Mouse (Mus musculus) urinary bladder, postnatal 10 days (tissue): ENCODE data around the gene Gpc6.

Experiments
- DNase-seq: peaks from one replicate; pipeline ENCODE4 v3.0.0; 2022; ENCODE audit warnings: low spot score

Gene Gpc6

DNA sequence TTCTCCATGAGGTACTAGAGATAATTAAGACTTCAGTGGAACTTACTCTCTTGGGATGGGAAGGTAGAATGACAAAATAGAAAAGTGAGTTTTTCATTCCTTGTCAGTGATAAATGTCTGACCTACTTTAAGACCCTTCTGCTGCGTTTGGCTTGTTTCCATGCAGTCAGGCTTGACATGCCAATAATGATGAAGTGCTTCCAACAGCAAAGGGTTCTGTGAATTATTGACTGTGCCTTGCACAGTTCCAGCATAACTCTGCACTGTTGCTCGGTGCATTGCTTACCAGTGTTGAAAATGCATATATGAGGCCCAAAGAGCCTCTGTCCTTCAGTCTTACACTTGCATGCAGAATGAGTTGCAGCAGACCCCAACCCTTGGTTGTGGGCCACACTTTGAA is 548.3 kb downstream of the Gpc6 start:
- no peak for DNase-seq

DNA sequence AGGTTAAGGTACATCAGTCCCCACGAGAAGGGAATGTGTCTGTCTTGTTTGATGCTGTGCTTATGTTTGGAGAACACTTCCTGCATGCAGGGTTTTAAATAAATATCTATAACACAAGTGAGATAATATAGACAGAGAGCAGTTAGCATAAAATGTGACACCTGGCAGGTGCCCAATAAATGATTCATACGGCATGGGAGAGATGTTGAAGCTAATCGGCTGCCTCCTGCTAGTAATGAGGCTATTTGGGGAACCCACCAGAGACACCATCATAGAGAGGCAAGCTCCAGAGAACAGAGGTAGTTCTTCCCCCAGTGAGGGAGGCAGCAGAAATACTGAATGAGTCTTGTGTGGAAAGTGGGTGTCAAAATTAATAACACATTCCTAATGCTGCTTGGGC is 553.8 kb downstream of the Gpc6 start:
- DNase-seq: no peak

DNA sequence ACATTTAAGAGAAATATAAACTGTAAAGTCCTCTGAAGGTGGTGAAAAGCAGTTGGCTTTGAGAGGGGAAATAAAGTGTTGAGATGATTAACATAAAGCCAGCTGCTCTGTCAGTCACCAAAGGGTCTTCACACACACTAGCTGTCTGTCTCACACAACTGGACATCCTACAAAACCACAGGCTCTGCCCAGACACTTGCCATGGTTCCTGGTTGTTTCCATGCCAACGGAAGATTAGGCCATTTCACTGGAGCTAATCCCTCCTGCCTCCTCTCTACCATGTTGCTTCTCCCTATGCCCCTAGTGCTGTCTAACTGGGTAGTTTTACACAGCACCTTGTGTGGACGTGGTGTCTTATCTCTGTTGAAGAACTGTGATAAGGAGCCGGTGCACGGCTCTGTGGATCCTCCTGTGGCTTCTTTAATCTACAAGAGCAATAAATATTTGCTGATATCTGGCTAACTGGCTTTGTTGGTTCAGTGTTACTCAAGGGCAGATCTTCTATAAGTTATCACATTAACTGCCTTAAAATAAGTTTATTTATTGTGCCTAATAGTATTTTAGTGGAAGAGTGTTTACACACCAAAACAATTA is 562.1 kb downstream of the Gpc6 start:
- no peak for DNase-seq

DNA sequence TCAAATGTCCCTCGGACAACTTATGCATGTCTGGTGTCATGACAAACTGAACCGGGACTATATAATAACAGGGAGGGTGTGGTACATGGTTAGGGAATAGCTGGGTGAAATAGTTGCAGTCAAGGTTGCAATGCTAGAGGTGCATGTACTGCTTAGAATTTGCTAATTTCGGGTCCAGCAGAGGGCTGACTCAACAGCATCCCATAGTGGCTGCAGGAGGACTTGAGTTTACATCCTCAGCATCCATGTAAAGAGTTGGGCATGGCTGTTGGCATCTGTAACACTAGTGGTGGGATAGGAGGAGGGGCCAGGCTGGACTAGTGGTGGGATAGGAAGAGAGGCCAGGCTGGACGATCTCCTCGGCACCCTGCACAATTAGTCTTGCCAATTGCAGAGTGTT is 565.4 kb downstream of the Gpc6 start:
- DNase-seq: no peak

DNA sequence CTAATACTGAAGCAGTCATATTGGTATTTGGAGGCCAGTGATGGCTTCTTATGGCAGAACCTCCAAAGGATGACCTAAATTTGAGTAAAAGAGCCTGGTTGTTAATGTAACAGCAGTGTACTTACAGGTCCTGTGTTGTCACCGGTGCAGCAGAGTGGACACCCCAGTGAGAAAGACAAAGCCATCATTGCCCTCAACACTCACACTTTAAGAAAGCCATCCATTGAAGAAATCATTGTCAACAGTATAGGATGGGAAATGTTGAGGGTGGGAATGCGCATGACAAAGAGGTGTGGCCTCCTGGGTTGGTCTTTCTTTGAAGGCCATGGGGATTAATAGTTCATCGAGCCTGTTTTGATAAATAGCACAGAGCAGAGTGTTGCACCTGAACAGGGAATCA is 570.0 kb downstream of the Gpc6 start:
- DNase-seq: no peak

DNA sequence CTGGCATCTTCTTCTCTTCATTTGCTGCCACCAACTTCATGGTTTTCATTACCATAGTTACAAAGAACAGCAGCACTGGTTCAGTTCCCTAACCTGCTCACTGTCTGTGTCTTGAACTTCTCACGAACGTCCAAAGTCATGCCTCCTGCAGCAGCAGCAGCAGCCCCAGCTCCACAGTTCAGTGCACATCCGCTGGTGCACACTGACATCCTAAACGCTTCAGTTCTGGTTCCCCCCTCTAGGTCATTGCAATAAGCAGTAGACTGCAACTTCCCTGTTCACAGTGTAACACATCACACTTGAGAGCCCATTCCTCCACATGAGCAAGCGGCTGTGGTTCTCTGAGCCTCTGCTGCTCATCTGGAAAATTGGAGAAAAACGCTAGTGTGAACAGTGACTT is 573.7 kb downstream of the Gpc6 start:
- no peak for DNase-seq

DNA sequence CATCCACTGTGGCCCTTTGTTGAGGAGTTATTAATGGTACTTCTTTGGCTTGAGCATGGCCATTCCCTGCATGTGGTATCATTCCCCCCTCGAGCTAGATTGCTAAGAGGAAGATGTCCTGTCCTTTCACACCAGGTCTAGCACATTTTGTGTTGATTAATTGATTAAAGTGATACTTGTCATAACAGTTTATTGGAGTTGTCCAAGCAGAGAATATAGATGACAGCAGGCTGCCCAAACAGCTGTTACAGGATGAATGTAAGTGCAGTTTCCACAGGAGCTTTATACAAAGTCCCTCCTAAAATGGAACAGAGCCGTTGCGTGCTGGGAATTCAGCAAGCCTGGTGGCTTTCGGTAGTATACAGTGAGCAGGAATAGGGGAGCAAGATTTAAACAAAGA is 574.2 kb downstream of the Gpc6 start:
- no peak for DNase-seq

DNA sequence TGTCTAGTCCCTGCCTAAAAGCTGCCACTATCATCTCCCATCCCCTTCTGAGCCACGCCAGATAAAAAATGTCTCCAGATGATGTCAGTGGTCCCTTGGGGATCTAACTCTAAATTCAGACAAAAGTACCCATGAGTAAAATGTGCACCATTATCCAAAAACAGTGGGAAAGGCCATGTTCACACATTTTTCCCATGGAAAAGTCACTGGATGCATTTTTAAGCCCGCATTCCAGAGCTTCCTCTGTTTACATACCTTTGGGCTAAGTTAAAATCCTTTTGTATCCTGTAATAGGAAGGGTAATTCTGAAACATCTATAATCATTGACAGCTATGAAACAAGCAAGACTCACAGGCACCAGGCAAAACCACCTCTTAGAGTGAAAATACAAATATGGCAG is 589.7 kb downstream of the Gpc6 start:
- no peak for DNase-seq

DNA sequence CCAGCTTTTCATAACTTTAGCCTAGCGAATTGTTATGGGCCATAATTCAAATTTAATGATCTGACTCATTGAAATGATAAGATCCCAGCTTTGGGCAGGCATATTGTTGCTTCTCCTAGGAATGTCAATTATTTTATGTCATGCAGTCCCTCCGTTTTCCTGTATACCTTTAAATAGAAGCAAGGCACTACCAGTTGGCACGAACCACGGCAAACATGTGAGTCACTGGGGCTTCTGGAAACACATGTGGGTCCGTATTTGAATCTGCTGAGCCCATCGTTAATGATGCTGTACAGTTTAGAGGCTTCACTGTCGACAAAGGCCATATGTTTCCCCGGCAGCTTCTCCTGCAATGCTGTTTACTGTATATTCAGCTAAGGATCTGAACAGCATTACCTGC is 594.5 kb downstream of the Gpc6 start:
- no peak for DNase-seq

DNA sequence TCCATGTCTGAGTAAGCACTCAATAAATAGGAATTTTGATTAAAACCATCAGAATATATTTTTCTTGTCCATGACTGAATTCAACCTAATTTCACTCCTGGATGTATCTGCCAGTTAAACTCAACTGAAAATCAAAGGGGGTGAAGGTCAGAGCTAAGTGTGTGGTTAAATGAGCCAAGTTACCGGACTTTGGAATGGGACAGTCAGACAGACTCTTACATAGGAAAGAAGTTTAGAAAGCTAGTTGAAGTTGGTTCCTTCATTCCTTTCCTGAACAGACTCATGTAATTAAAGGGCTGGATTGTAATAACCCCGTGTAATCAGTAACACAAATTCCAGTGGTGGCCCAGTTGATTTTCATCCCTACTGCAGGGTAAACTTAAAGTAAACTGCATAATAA is 595.6 kb downstream of the Gpc6 start:
- DNase-seq: no peak

DNA sequence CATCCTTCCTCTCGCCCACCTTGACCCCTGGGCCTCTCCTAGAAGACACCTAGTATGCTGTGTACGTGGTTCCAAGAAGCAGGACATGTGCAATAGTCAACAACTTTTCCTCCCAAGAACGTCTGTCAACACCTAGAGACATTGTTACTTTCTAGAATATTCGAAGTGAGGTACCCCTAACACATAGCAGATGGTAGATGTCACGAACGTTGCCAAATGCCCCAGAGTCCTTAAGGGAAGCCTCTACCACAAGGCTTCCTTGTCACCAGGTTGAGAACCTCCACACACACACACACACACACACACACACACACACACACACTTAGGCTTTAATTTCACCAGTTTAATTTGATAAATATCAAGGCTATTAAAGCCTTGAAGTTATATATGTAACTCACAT is 600.0 kb downstream of the Gpc6 start:
- no peak for DNase-seq

DNA sequence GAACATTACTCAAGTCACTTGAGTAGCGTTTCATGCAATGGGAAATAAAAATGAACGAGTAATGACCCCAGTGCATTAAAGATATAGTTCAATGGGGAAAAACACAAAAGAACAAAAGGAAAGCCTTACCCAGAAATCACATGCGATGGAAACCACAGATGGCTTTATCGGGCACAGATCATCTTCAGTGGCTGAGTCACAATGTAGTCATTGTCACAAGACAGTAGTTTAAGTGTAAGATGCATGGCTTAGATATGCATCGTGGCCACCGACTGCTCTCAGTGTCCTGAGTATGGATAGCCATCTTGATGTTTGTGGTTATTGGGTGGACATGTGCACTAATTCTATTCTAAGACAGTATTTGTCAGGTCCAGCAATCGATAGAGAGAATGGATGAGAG is 601.9 kb downstream of the Gpc6 start:
- no peak for DNase-seq

DNA sequence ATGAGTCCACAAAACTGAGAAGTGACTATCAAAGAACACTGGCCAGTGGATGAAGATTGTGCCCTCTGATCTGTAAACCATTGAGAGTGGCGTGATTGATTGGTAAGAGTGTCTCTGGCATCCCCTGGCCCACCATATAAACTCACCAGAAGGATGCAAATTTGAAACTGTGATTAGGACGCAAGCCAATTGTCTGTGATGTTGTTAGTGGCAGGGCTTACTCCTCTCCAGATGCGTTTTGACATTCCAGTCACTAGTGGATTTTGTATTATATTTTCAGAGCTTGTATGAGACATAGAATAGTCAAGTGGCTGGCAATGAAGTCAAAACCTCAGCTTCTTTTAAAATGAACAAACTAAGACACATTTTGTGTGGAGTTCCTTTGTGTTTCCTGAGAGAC is 604.3 kb downstream of the Gpc6 start:
- no peak for DNase-seq

DNA sequence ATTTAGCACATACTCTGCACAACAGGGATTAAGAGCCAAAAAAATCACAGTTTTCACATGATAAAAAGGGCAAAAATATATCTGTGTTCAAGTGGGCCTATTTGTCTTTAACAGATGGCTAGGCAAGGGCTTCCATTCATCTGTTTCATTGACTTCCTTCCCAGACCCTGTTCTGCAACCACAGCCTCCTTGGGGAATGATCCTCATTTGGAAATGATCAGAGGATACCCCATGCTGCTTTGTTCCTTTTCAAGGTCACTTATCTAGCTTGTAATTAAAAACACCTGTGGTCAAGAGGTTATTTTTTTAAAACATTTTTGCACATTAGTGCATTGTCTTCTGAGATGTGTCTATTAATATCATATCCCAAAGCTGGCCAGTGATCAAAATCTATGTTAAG is 627.7 kb downstream of the Gpc6 start:
- DNase-seq: no peak

DNA sequence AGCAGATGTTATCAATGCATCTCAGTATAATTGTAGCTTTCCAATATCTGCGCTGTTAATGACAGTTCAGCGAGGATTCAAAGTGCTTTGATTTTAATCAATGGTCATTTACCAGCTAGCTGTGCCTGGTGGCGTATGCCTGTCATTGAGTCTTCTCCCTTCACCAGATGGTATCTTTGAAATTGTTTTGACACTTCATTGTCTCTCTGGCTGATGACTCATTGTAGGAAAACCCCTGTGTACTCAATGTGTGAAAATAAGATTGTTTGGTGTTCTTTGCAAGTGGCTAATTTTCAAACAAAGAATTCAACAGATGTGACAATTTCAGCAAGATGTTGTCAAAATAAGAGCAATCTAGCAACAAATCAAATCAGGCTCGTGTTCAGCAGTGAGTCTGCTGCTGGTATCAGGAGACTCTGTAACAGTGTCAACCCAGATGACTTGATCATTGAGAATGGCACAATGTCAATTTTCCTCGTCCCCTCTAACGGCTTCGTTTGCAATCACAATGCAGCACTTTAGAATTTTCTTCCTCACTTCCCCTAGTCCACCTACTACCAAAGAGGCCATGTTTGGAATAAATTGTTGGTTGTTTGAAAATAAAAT is 631.7 kb downstream of the Gpc6 start:
- DNase-seq: no peak

DNA sequence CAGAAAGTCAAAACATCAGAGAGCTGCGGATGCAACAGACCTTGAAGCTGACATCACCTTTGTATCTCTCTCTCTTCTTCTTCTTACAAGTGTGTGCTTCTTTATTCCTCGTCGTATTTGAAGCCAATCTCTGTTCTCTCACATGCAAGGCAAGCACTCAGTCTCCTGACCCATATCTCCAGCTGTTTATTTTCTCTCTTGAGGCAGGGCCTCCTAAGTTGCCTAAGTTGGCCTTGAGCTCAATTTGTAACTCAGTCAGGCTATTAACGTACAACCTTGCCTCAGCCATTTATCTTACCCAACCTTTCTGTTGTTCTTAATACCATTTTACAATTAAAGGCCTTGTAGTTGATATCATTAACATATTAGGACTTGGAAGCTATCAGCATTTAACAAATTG is 637.0 kb downstream of the Gpc6 start:
- no peak for DNase-seq

DNA sequence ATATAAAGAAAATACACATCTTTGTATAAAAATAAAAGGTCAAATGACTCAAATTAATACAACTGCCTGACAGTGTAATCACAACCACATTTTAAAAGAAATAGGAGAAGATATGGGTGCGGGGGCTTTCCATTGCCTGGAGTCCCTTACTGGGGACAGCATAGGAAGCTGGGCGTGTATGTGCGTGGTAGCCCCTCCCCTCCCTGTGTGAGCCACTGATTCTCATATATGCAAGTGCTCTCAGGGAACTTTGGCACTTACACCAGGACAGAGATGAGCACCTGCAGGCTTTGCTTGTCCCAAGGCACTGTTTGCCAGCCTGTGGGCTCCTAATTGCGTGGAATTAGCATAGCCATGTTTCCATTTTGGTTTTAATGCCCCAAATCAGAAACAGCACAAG is 644.2 kb downstream of the Gpc6 start:
- no peak for DNase-seq

DNA sequence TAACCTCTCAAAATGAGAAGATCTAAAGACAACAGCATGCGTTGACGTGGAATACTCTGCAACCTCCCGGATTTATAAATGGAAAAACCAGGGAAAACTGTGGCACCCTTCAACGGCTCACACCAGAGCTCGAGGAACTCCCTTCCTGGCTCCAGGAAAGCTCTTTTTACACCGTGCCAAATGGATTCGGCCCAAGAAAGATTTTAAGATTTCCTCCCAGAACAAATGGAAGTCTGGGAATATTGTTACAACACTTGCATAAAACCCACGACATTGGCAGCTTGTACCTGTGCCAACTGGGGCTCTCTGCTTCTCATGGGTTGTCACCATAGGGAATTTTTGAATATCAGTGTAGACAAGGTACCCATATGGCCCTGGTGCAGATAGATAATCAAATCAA is 647.1 kb downstream of the Gpc6 start:
- no peak for DNase-seq

DNA sequence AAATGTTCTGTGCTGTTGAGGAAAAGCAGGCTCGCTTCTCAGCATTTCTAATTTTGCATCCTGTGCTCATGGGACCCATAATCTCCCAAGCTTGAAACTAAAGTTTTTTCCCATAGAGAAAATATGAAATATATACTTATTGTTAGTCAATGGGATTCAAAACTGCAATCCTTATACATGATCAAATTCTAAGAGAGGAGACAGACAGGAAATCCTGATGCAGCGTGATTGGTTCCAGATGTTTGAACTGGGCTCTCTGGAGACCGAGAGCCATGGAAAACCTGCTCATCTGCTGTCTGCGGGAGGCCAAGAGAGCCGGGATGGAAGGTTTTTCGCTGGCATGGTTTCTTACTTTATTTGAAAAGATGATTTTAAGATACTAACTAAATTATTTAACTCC is 649.1 kb downstream of the Gpc6 start:
- no peak for DNase-seq

DNA sequence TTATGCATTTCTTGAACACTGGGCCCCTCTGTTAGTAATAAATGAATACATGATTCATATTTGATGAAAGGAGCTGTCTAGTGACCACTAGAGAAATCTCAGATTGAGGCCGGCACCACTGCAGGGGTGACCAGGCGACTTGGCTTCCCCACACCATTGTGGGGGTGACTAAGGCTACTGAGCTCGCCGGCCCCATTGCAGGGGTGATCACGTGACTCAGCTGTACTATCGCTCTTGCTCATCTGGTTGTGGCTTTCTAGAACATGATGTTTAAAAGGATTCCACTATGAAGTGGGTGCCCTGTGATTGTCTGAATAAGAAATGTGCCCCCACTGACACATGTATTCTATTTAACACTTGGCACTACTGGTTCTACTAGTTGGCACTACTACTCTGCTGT is 656.6 kb downstream of the Gpc6 start:
- DNase-seq: no peak

DNA sequence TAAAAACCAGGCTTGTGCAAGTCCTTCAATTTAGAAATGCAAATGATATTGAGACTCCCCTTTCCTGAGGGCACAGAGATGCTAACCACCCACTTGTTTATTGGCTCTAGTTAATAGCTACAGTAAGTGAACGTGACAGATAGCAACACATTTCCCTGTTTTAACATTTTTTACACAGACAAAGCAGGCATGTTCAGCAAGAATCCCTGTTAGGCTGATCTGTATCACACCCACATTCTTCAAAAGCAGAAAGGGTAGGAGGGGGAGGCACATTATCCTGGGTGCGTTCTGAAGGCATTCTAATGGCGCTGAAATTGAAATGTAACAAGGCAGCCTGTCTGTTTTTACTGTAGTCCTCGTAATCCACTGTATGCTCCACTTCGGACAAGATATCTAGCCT is 674.6 kb downstream of the Gpc6 start:
- no peak for DNase-seq

DNA sequence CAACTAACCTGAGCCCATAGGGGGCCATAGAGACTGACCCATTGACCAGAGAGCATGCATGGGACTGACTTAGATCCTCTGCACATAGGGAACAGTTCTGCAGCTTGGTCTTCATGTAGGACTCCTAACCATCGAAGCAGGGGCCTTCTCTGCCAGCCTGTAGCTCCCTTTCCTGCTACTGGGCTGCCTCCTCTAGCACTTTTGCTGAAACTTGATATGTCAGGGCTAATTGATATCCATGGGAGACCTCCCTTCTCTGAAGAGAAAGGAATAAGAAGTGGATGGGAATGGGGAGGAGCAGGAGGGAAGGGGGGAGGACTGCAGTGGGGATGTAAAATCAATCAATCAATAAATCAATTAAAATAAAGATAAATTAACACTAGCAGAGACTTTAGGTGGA is 678.7 kb downstream of the Gpc6 start:
- no peak for DNase-seq

DNA sequence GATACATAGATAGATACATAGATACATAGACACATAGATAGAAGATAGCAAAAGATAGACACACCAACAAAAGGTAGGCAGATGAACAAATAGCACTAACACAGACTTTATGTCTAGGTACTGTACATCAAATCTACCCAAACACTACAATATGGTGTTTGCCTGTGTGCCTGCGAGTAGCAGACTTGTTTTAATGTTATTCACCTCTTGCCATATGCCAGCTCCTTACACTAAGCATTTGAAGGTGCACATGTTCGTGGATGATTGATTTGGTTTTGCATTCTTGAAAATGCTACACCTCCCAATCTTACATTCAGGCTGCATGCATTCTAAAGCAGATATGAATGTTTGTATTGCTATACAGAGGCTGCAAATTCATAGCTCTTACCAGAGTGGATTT is 680.6 kb downstream of the Gpc6 start:
- no peak for DNase-seq

DNA sequence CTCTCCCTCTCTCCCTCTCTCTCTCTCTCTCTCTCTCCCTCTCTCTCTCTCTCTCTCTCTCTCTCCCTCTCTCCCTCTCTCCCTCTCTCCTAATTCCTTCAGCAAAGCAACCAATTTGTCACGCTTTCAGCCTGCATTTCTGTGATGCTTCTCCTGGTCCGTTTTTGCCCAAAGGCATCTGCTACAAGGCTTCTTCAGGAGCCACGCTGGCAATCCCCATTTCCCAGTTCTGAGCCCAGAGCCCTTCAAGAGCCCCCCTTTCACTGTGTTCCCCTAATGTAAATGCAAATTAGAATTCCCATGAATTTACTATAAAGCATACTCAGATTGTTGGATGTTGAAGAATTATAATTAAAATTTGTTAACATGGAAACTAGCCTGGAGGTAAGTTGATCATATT is 686.0 kb downstream of the Gpc6 start:
- no peak for DNase-seq
